Mouse (Mus musculus): Measurements from ENCODE around the gene Arid5b. TPM values are rescaled to one million over a fixed set of nuclear protein-coding genes. Genes with fewer than 3 reads are reported as not detected.

Gene Arid5b
- polyA plus RNA-seq, 1 experiment from 2014 or later, result 41.2 TPM

DNA sequence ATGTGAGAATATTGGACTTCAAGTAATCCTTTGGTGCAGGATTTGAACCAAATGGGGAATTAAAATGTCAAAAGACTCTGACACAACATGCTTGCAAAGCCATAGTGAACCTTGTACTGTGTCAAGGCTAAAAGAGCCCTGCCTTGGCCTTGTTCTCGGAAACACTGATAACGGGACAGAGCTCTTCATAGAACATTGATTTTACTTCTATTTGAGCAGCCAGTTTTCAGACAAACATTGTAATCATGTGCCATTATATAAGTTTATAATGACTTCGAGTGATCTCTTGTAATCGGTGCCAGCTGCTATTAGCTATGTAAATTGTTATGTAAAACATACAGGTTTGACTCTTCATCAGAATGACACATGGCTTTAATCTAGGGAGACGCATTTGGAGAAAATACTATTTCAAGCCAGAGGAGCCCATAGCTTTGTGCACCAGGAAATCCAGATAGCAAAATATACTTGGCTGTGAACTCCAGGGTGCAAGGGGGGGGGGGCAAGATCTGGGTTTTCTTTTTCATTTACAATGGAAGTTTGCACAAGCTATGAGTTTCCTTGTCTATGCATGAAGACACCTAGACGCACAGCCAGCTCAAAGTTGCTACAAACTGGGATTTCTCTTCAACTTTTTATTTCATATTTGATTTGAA lies 150.8 kb downstream of the Arid5b start:
- ATAC-seq (ENCODE audit: insufficient number of reproducible peaks, low FRiP score, low TSS enrichment, low read depth), result no peak
- H3K4me2 ChIP-seq, result no peak overlapping the region
- H3K9ac ChIP-seq, result no peak overlapping the region
- H3K4me1 ChIP-seq, result peaks cover 37% of the 10 kb centered on the region; the same call in 1 of the 2 replicates
- no peak overlapping the region for H3K27ac ChIP-seq
- H3K27me3 ChIP-seq, result no peaks in the 10 kb centered on the region
- H3K4me3 ChIP-seq, result no peak overlapping the region
- WGBS, result 58% methylated on average over 6 of the region's 6 CpGs
- H3K9me3 ChIP-seq, result no peaks in the 10 kb centered on the region
- H3K36me3 ChIP-seq, result peaks cover 10% of the 10 kb centered on the region; the same call in 1 of the 2 replicates

DNA sequence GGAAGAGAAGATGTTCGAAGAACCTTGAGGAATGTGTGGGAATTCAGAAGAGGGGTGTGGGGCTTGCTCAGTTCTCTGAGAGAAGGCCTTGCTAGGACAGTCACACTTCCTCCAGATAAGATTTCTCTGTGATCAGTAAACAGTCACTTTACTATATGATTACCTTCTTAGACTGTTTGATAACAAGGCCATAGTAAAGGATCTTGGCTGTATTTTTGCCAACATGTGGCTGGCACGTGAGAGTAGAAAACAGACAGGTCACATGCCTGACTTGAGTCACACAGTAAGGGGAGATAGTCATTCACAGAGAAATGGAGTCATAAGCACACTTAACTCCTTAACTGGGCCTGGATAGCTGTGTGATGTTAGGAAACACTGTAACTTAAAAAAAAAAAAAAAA lies 151.4 kb downstream of the Arid5b start:
- peaks cover 36% of the 10 kb centered on the region; the same call in 1 of the 2 replicates for H3K4me1 ChIP-seq
- peaks cover 7% of the 10 kb centered on the region; the same call in 1 of the 2 replicates for H3K36me3 ChIP-seq
- no peak overlapping the region for H3K4me3 ChIP-seq
- H3K4me2 ChIP-seq, result no peak overlapping the region
- no peak for ATAC-seq (ENCODE audit: insufficient number of reproducible peaks, low FRiP score, low TSS enrichment, low read depth)
- no peak overlapping the region for H3K27ac ChIP-seq
- no peaks in the 10 kb centered on the region for H3K27me3 ChIP-seq
- H3K9ac ChIP-seq, result no peak overlapping the region
- 63% methylated on average over 2 of the region's 2 CpGs for WGBS
- no peaks in the 10 kb centered on the region for H3K9me3 ChIP-seq

DNA sequence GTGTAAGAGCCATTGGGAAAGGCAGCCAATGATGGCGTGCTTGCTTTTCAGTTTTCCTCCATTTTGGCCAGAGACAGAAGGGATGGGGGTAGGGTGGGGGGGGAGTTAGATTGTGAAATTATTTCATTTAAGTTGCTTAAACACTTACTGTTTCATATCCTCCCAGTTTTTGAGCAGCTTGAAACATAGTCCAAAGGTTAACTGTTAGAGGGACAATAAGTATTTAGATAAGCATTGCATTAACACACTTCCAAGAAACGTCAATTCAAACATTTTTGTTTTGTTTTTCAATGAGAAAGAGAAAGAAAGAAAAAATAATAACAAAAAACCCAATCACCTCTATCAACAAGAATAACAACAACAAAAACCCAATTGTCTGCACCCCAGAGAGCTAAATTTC lies 152.0 kb downstream of the Arid5b start:
- peak; percentile 42; the same call in 1 of the 2 replicates for ATAC-seq (ENCODE audit: insufficient number of reproducible peaks, low FRiP score, low TSS enrichment, low read depth)
- H3K4me3 ChIP-seq, result no peak overlapping the region
- no peak overlapping the region for H3K9ac ChIP-seq
- 42% methylated on average over 2 of the region's 2 CpGs for WGBS
- H3K27me3 ChIP-seq, result no peaks in the 10 kb centered on the region
- H3K4me1 ChIP-seq, result peaks cover 38% of the 10 kb centered on the region; the same call in 1 of the 2 replicates
- no peaks in the 10 kb centered on the region for H3K9me3 ChIP-seq
- peaks cover 4% of the 10 kb centered on the region; the same call in 1 of the 2 replicates for H3K36me3 ChIP-seq
- H3K4me2 ChIP-seq, result no peak overlapping the region
- no peak overlapping the region for H3K27ac ChIP-seq

- Histone ChIP-seq H3K4me3 (no peak overlapping the region), H3K9me3 (no peaks in the 10 kb centered on the region), H3K9ac (no peak overlapping the region), H3K27me3 (no peaks in the 10 kb centered on the region), H3K4me1 (peaks cover 38% of the 10 kb centered on the region; the same call in 1 of the 2 replicates), H3K36me3 (peaks cover 7% of the 10 kb centered on the region; the same call in 1 of the 2 replicates), H3K27ac (peak overlapping the region; percentile 54), H3K4me2 (no peak overlapping the region)
- 16% methylated on average over 8 of the region's 8 CpGs for WGBS
- ATAC-seq (ENCODE audit: insufficient number of reproducible peaks, low FRiP score, low TSS enrichment, low read depth), result peak; percentile 70; the same call in 1 of the 2 replicates
These were observed 152.5 kb downstream of the Arid5b start for GRCm38 (mm10) chr10:68125919-68126550.

- H3K27me3 ChIP-seq, result no peaks in the 10 kb centered on the region
- no peak overlapping the region for H3K4me2 ChIP-seq
- H3K36me3 ChIP-seq, result peaks cover 11% of the 10 kb centered on the region; the same call in 1 of the 2 replicates
- no peaks in the 10 kb centered on the region for H3K9me3 ChIP-seq
- no peak overlapping the region for H3K27ac ChIP-seq
- peaks cover 34% of the 10 kb centered on the region; the same call in 1 of the 2 replicates for H3K4me1 ChIP-seq
- no peak overlapping the region for H3K4me3 ChIP-seq
- no peak for ATAC-seq (ENCODE audit: insufficient number of reproducible peaks, low FRiP score, low TSS enrichment, low read depth)
- WGBS, result 61% methylated on average over 2 of the region's 2 CpGs
- H3K9ac ChIP-seq, result no peak overlapping the region
These were observed 153.6 kb downstream of the Arid5b start for GRCm38 (mm10) chr10:68124985-68125384.

GRCm38 (mm10) chr10:68123446-68123845 lies 155.1 kb downstream of the Arid5b start:
- Histone ChIP-seq H3K4me1 (peaks cover 20% of the 10 kb centered on the region; the same call in 1 of the 2 replicates), H3K9me3 (no peaks in the 10 kb centered on the region), H3K27me3 (no peaks in the 10 kb centered on the region), H3K27ac (no peak overlapping the region), H3K36me3 (peaks cover 11% of the 10 kb centered on the region; the same call in 1 of the 2 replicates), H3K4me3 (no peak overlapping the region), H3K9ac (no peak overlapping the region), H3K4me2 (no peak overlapping the region)
- ATAC-seq (ENCODE audit: insufficient number of reproducible peaks, low FRiP score, low TSS enrichment, low read depth), result no peak
- WGBS, result 90% methylated on average over 4 of the region's 4 CpGs

- H3K9ac ChIP-seq, result no peak overlapping the region
- peaks cover 15% of the 10 kb centered on the region; the same call in 1 of the 2 replicates for H3K4me1 ChIP-seq
- H3K9me3 ChIP-seq, result no peaks in the 10 kb centered on the region
- 85% methylated on average over 4 of the region's 4 CpGs for WGBS
- H3K4me2 ChIP-seq, result no peak overlapping the region
- no peak for ATAC-seq (ENCODE audit: insufficient number of reproducible peaks, low FRiP score, low TSS enrichment, low read depth)
- peaks cover 22% of the 10 kb centered on the region; the same call in 1 of the 2 replicates for H3K36me3 ChIP-seq
- H3K27me3 ChIP-seq, result no peaks in the 10 kb centered on the region
- no peak overlapping the region for H3K27ac ChIP-seq
- no peak overlapping the region for H3K4me3 ChIP-seq
These were observed 156.6 kb downstream of the Arid5b start for GRCm38 (mm10) chr10:68121960-68122359.

DNA sequence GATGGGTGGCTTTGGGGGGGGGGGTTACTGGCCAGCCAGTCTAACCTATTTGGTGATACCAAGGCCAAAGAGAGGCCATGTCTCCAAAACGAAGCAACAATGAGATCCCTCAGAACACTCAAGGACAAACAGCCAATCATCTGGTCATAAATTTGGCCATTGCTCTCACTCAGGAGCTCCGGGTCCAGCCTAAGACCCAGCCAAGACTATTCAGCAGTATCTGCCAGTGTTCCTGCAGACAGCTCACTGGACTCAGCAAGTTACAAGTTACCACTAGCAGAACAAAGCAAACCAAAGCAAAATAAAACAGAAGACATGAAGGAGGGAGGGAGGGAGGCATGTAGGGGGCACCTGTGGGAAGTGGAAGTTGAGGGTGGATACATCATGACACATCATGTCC lies 157.3 kb downstream of the Arid5b start:
- Histone ChIP-seq H3K9me3 (no peaks in the 10 kb centered on the region), H3K4me3 (no peak overlapping the region), H3K36me3 (peaks cover 25% of the 10 kb centered on the region; the same call in 1 of the 2 replicates), H3K27me3 (no peaks in the 10 kb centered on the region), H3K9ac (no peak overlapping the region), H3K27ac (no peak overlapping the region), H3K4me2 (no peak overlapping the region), H3K4me1 (peaks cover 11% of the 10 kb centered on the region; the same call in 1 of the 2 replicates)
- ATAC-seq (ENCODE audit: insufficient number of reproducible peaks, low FRiP score, low TSS enrichment, low read depth), result no peak
- WGBS, result 86% methylated on average over 2 of the region's 2 CpGs

DNA sequence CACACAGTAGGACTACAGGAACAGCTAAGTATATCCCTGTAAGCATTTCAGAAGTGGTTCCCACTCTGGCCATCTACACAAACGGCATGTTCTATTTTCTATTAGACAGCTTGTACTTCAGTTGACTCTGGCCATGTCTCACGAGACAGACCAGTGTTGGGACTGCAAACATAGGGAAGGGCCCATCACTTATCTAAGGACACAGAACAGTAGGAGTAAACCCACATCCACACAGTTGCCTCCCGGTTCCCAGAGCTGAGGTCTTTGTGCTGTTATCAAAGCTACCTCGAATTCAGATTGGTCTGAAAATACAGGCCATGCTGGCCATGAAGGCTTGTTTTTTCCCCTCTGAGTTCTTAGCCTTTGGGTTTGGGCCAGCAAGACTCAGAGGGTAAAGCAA lies 158.5 kb downstream of the Arid5b start:
- Histone ChIP-seq H3K4me2 (no peak overlapping the region), H3K9ac (no peak overlapping the region), H3K36me3 (peaks cover 28% of the 10 kb centered on the region), H3K27me3 (no peaks in the 10 kb centered on the region), H3K4me1 (peaks cover 5% of the 10 kb centered on the region; the same call in 1 of the 2 replicates), H3K4me3 (no peak overlapping the region), H3K27ac (no peak overlapping the region), H3K9me3 (no peaks in the 10 kb centered on the region)
- ATAC-seq (ENCODE audit: insufficient number of reproducible peaks, low FRiP score, low TSS enrichment, low read depth), result no peak
- 94% methylated on average over 4 of the region's 4 CpGs for whole genome bisulfite sequencing

DNA sequence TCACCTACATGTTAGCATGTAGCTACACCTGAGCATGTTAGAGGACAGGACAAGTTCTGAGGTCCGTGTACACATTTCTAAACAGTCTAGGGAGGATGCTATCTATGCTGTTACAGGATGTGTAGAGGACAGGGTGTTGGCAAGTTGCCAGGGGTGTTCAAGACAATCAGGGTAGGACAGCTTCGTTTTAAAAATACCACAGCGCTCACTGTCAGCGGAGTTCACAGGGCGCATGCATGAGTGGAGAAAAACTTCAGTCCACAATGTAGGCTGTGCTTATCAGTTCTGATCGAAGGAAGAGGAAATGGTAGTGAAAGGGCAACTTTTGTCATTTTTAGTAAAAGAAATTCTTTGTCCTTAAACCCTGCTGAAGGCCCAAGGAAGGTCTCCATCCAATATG lies 159.3 kb downstream of the Arid5b start:
- no peak for ATAC-seq (ENCODE audit: insufficient number of reproducible peaks, low FRiP score, low TSS enrichment, low read depth)
- Histone ChIP-seq H3K4me2 (no peak overlapping the region), H3K27me3 (no peaks in the 10 kb centered on the region), H3K4me1 (peaks cover 5% of the 10 kb centered on the region; the same call in 1 of the 2 replicates), H3K9ac (no peak overlapping the region), H3K36me3 (peaks cover 25% of the 10 kb centered on the region), H3K9me3 (no peaks in the 10 kb centered on the region), H3K27ac (no peak overlapping the region), H3K4me3 (no peak overlapping the region)
- 74% methylated on average over 6 of the region's 6 CpGs for WGBS

- no peak for ATAC-seq (ENCODE audit: insufficient number of reproducible peaks, low FRiP score, low TSS enrichment, low read depth)
These were observed 163.6 kb downstream of the Arid5b start for GRCm38 (mm10) chr10:68114955-68115354.

DNA sequence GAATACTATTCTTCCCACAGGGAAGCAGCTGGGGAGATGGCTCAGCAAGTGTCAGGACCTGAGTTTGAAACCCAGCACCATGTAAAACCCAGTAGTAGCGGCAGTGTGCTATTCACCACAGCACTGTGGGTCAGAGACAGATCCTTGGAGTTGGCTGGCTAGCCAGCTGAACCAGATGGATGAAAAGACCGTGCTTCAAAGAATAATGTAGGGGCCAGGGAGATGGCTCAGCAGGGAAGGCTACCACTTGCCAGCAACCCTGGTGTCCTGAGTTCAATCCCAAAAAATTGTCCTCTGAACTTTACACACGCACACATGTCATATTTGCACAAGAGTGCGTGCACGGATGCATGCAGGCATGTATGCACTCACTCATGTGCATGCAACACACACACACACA lies 164.9 kb downstream of the Arid5b start:
- WGBS, result 71% methylated on average over 5 of the region's 5 CpGs
- H3K9me3 ChIP-seq, result no peaks in the 10 kb centered on the region
- H3K36me3 ChIP-seq, result peaks cover 17% of the 10 kb centered on the region
- H3K4me3 ChIP-seq, result no peak overlapping the region
- H3K27me3 ChIP-seq, result no peaks in the 10 kb centered on the region
- peaks cover 11% of the 10 kb centered on the region for H3K4me1 ChIP-seq
- no peak overlapping the region for H3K4me2 ChIP-seq
- no peak overlapping the region for H3K9ac ChIP-seq
- ATAC-seq (ENCODE audit: insufficient number of reproducible peaks, low FRiP score, low TSS enrichment, low read depth), result no peak
- peak overlapping the region; percentile 28; the same call in 1 of the 2 replicates for H3K27ac ChIP-seq

More at GRCm38 (mm10) chr10:68114955-68115354, 163.6 kb downstream of the Arid5b start:
- Histone ChIP-seq H3K36me3 (peaks cover 17% of the 10 kb centered on the region), H3K4me3 (no peak overlapping the region), H3K4me1 (peaks cover 11% of the 10 kb centered on the region), H3K9me3 (no peaks in the 10 kb centered on the region), H3K9ac (no peak overlapping the region), H3K27me3 (no peaks in the 10 kb centered on the region), H3K27ac (no peak overlapping the region), H3K4me2 (no peak overlapping the region)
- WGBS, result 90% methylated on average over 3 of the region's 3 CpGs

Measured in limb, embryonic 15.5 days (tissue).